Mouse (Mus musculus) ES-E14 (cell line): ENCODE data around the gene Pcyt2. TPM values are rescaled to one million over a fixed set of nuclear protein-coding genes. Genes with fewer than 3 reads are reported as not detected.
A peak's percentile ranks its signal among the peaks of the same experiment; 100 is the strongest.

Experiments used
- DNase-seq: peaks from one replicate; pipeline ENCODE4 v3.0.0-alpha.2; 2013; ENCODE audit warnings: low read depth, low spot score
- H3K27ac ChIP-seq: 2 replicates; pipeline ENCODE4 v1.5.1; 2012; ENCODE audit warnings: low read depth, mild to moderate bottlenecking, low read length, moderate library complexity, mixed read lengths; ENCODE audit not compliant: poor library complexity, insufficient read depth, severe bottlenecking
- H3K36me3 ChIP-seq: 2 replicates; pipeline ENCODE4 v1.6.1; 2012; ENCODE audit warnings: mild to moderate bottlenecking, low read length, moderate library complexity, mixed read lengths; ENCODE audit not compliant: control insufficient read depth, poor library complexity, insufficient read depth, severe bottlenecking
- H3K4me1 ChIP-seq, 2 experiments: fragments of 150-350 bp in 1 of 2; sonication (generic) in 1 of 2; 2 replicates each; pipeline ENCODE4 v1.6.1; 2012; ENCODE audit warnings: low read length in 2 of 2, mild to moderate bottlenecking in 1 of 2, mixed read lengths in 1 of 2; ENCODE audit not compliant: control insufficient read depth in 2 of 2, insufficient read depth in 2 of 2, poor library complexity in 1 of 2
- H3K4me3 ChIP-seq, 2 experiments: fragments of 150-350 bp in 1 of 2; sonication (generic) in 1 of 2; 2 replicates each; pipeline ENCODE4 v1.5.1; 2012; ENCODE audit warnings: low read length in 2 of 2, low read depth in 1 of 2, mild to moderate bottlenecking in 1 of 2, mixed read lengths in 1 of 2; ENCODE audit not compliant: insufficient read depth in 1 of 2, poor library complexity in 1 of 2, severe bottlenecking in 1 of 2
- H3K9ac ChIP-seq: 2 replicates; pipeline ENCODE4 v1.6.1; 2012; ENCODE audit warnings: low read depth, mild to moderate bottlenecking, low read length, mixed read lengths; ENCODE audit not compliant: poor library complexity, insufficient read depth, severe bottlenecking
- H3K9me3 ChIP-seq: fragments of 150-350 bp; sonication (generic); 2 replicates; pipeline ENCODE4 v1.6.1; 2012; ENCODE audit warnings: low read depth, mild to moderate bottlenecking, low read length; ENCODE audit not compliant: control insufficient read depth, insufficient read depth
- CHD2 ChIP-seq: IDR thresholded peaks from 2 replicates; pipeline ENCODE4 v1.6.1; 2014; ENCODE audit warnings: mild to moderate bottlenecking, low read depth, low read length, inconsistent platforms
- HCFC1 ChIP-seq: IDR thresholded peaks from 2 replicates; pipeline ENCODE4 v1.6.1; 2012; ENCODE audit warnings: low read length, inconsistent platforms, borderline replicate concordance; ENCODE audit not compliant: insufficient read depth
- MAFK ChIP-seq: IDR thresholded peaks from 2 replicates; pipeline ENCODE4 v1.6.1; 2014; ENCODE audit warnings: mild to moderate bottlenecking, low read depth, low read length, inconsistent platforms; ENCODE audit not compliant: insufficient read depth
- ZC3H11A ChIP-seq: IDR thresholded peaks from 2 replicates; pipeline ENCODE4 v1.6.1; 2012; ENCODE audit warnings: low read depth, mild to moderate bottlenecking, inconsistent platforms, low read length, borderline replicate concordance
- ZNF384 ChIP-seq: IDR thresholded peaks from 2 replicates; pipeline ENCODE4 v1.6.1; 2012; ENCODE audit warnings: low read depth, low read length, inconsistent platforms
- in situ Hi-C, 2 experiments: fragments of 600-800 bp; cut with MboI; formaldehyde crosslinking; loops; one replicate each; pipeline ENCODE4 v1.15.1; 2025; ENCODE audit warnings: low sequenced_read_pairs in 2 of 2, inconsistent platforms in 1 of 2; ENCODE audit not compliant: unreplicated experiment in 2 of 2
- total RNA-seq: library from RNA; depleted of rRNA; stranded (reverse); fragments of 300-350 nt; gene quantifications from 2 replicates; pipeline ENCODE4 v1.2.3, GENCODE M21; 2012

Gene Pcyt2
- total RNA-seq, 1 experiment, result 88.6 TPM

GRCm38 (mm10) chr11:120605667-120606066 lies 12.1 kb downstream of the Pcyt2 start:
- Histone ChIP-seq H3K27ac (no peak overlapping the region), H3K36me3 (peaks cover 25% of the 10 kb centered on the region), H3K4me3 (no peak overlapping the region), H3K9me3 (no peaks in the 10 kb centered on the region), H3K4me1 (peaks cover 0 to 21% of the 10 kb centered on the region in 2 experiments; a peak in 3 of 4 replicates), H3K9ac (no peak overlapping the region)
- in situ Hi-C loops, result no loop called here
- DNase-seq, result no peak
- TF ChIP-seq ZC3H11A, result no peak
- no peak for TF ChIP-seq CHD2
- no peak for TF ChIP-seq ZNF384
- no peak for TF ChIP-seq HCFC1
- no peak for TF ChIP-seq MAFK

DNA sequence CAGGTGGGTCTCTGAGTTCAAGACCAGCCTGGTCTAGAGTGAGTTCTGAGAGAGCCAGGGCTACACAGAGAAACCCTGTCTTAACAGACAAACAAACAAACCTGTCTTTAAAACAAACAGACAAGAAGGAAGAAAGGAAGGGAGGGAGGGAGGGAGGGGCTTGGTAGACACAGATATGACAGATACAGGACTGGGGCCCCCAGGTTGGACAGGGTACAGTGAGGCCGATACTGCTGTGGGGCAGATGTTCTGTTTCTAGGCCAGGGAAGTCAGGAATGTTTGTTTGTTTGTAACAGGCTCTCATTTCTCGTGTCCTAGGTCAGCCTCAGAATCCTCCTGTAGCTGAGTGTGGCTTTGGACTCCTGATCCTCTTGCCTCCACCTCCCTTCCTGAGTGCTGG lies 14.2 kb downstream of the Pcyt2 start:
- no peak for DNase-seq
- no peaks in the 10 kb centered on the region for H3K9me3 ChIP-seq
- H3K27ac ChIP-seq, result no peak overlapping the region
- H3K4me1 ChIP-seq, result peaks cover 0 to 12% of the 10 kb centered on the region in 2 experiments; a peak in 3 of 4 replicates
- no peak overlapping the region for H3K4me3 ChIP-seq
- in situ Hi-C loops, result no loop called here
- H3K36me3 ChIP-seq, result peaks cover 21% of the 10 kb centered on the region
- no peak overlapping the region for H3K9ac ChIP-seq
- TF ChIP-seq HCFC1, result no peak
- no peak for TF ChIP-seq ZC3H11A
- TF ChIP-seq MAFK, result no peak
- TF ChIP-seq CHD2, result no peak
- TF ChIP-seq ZNF384, result no peak

- in situ Hi-C loops, result no loop called here
- no peak for DNase-seq
- Histone ChIP-seq H3K27ac (no peak overlapping the region), H3K9ac (no peak overlapping the region), H3K9me3 (no peaks in the 10 kb centered on the region), H3K4me1 (peaks cover 4 to 7% of the 10 kb centered on the region in 2 experiments; a peak in 3 of 4 replicates), H3K36me3 (peaks cover 32% of the 10 kb centered on the region), H3K4me3 (no peak overlapping the region)
- TF ChIP-seq HCFC1 (no peak), CHD2 (no peak), ZNF384 (no peak)
Measured at GRCm38 (mm10) chr11:120600716-120601115, 17.0 kb downstream of the Pcyt2 start.

DNA sequence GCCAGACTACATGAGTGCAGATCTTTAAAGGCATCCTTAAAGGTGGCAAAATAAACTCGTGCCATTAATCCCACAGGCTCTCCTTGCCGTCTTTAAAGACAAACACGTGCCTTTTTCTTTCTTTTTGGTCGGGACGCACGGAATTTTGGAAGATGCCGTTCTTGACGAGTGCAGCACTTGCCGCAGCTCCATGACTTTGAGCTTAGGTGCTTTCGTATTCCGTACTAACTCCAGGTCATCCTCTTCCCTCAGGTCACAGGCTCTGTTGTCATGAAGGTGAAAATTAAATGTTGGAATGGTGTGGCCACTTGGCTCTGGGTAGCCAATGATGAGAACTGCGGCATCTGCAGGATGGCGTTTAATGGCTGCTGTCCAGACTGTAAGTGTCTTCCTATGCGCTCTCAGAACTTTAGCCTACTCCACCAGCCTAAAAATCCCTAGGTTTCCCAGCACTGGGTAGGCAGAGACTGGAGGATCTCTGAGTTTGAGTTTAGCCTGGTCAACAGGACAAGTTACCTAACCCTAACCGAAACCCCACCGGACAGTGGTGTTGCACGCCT lies 18.7 kb downstream of the Pcyt2 start:
- Histone ChIP-seq H3K9ac (peak overlapping the region; percentile 84), H3K4me3 (peak overlapping the region; percentile 74 to 87), H3K9me3 (no peaks in the 10 kb centered on the region), H3K36me3 (peaks cover 42% of the 10 kb centered on the region), H3K27ac (peak overlapping the region; percentile 67; the same call in 1 of the 2 replicates), H3K4me1 (peaks cover 4 to 7% of the 10 kb centered on the region in 2 experiments; a peak in 3 of 4 replicates)
- TF ChIP-seq MAFK (no peak), CHD2 (no peak), ZNF384 (no peak), HCFC1 (no peak), ZC3H11A (no peak)
- in situ Hi-C loops, result no loop called here
- DNase-seq, result no peak
